Mouse (Mus musculus): Measurements from ENCODE around the gene Ptprt.

The Ptprt gene

GRCm38 (mm10) chr2:161902196-161902595 lies 758.8 kb downstream of the Ptprt start:
- no peak for DNase-seq

- no peak for DNase-seq
Measured at GRCm38 (mm10) chr2:161884446-161884845, 776.5 kb downstream of the Ptprt start.

GRCm38 (mm10) chr2:161882580-161882979 lies 778.4 kb downstream of the Ptprt start:
- DNase-seq, result no peak

- no peak for DNase-seq
Measured at GRCm38 (mm10) chr2:161880941-161881340, 780.0 kb downstream of the Ptprt start.

- DNase-seq, result no peak
Measured at GRCm38 (mm10) chr2:161865231-161865630, 795.7 kb downstream of the Ptprt start.

- no peak for DNase-seq
Measured at GRCm38 (mm10) chr2:161858813-161859212, 802.1 kb downstream of the Ptprt start.

- no peak for DNase-seq
Measured at GRCm38 (mm10) chr2:161858361-161858760, 802.6 kb downstream of the Ptprt start.

DNA sequence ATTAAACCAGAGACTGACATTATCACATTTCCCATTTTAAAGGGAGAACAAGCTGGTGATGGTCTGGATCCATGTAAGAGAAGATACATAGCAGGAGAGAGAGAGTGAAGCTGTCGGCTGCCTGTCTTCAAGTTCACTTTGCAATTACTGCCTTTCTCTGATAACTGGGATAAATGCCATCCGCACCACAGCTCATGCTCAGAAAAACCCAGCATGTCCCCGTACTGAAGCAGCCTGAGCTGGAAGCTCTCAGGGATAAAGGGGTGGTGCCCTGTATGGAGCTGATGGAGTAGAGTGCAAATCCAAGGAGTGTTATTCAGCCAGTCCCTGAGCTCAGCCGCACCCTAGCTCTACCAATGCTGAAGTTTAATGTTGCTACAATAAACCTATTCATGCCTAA lies 825.9 kb downstream of the Ptprt start:
- DNase-seq, result no peak

DNA sequence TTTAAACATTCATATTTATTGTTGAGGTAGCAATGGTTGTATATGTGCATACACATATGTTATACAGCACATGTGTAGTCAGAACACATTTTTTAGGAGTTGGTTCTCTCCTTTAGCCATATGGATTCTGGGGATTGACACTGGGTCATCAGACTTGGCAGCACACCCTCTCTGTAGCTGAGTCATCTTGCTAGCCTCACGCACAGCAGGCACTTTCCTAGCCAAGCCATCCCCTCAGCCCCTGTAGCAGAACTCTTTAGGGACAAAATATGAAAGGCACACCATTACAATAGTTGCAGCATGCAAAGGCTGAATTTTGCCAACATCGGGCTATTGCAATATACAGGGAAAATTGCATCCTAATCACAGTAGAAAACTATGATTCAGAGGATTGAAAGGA lies 827.1 kb downstream of the Ptprt start:
- no peak for DNase-seq

GRCm38 (mm10) chr2:161813326-161813725 lies 847.6 kb downstream of the Ptprt start:
- DNase-seq, result no peak

DNA sequence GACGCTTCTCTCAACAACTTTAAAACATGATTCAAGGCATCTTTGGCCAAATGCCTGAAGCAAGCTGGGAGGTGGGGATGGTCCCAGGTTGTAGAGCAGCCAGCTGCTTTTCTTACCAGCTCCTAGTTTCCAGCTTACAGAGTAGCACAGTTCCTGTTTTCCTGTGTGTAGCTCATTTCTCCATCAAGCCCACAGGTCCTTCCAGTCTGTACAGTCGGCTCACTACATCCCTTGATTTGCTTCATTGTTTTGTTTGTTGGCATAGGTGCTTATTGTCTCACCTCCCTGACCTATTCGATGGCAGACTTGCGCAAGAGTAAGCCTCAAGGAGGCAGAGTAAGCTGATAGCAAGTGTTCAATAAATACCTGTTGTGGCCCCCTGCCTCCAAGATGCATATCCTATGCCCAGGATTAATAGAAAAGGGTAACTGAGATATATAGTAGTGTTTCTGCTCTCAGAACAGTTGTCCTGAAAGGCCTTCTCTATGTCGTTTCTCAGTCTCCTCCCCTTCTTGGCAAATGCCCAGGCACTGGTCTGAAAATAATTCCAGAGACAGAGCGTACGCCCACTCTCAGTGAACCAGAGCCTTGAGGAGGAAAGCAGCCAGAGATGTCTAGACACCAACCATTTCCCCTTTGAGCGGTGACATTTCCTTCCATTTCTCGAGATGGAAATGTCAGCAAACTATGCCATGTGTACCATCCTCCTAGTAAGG lies 852.7 kb downstream of the Ptprt start:
- no peak for DNase-seq

GRCm38 (mm10) chr2:161806287-161807007 lies 854.5 kb downstream of the Ptprt start:
- no peak for DNase-seq

- DNase-seq, result no peak
Measured at GRCm38 (mm10) chr2:161799946-161800345, 861.0 kb downstream of the Ptprt start.

- DNase-seq, result no peak
Measured at GRCm38 (mm10) chr2:161767528-161767927, 893.4 kb downstream of the Ptprt start.

DNA sequence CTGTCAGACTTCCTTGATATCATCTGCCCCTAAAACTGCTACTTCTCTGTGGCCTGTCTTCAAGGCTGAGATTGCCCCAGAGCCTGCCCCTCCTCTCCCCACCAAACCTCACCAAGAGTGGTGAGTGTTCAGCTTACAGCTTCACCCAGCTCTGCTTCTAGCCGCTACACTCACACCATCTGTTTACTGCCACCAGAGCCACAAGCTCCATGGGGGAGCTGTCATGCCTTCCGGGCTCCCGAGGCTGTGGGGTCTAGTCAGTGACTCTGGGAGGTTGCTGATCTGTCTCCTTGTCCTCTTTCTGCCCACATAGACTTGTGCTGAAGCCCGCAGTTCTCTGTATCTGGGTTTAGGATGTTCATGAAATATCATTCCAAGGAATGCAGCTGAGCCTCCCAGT lies 947.9 kb downstream of the Ptprt start:
- no peak for DNase-seq

GRCm38 (mm10) chr2:161709316-161709715 lies 951.6 kb downstream of the Ptprt start:
- no peak for DNase-seq

- DNase-seq, result no peak
Measured at GRCm38 (mm10) chr2:161706386-161706915, 954.5 kb downstream of the Ptprt start.

DNA sequence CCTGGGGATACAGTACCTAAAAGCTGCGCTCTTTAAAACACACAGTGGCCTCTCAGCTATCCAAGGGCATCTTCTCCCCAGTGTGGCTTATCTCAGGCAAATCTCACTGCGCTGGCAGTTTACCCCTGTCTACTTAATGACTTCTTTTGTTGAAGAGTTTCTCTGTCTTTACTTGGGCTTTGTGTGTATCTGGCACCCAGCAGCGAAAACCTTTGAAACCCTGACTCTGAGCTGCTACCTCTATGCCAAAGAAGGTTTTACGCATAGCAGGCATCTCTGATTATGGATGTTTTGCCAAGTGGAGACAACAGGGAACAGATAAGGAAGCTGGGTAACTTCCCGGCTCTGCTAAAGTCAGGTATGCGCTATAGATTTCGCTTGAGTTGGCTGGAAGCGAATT lies 956.1 kb downstream of the Ptprt start:
- no peak for DNase-seq

- no peak for DNase-seq
Measured at GRCm38 (mm10) chr2:161704410-161704809, 956.5 kb downstream of the Ptprt start.

- DNase-seq, result no peak
Measured at GRCm38 (mm10) chr2:161695819-161696218, 965.1 kb downstream of the Ptprt start.

DNA sequence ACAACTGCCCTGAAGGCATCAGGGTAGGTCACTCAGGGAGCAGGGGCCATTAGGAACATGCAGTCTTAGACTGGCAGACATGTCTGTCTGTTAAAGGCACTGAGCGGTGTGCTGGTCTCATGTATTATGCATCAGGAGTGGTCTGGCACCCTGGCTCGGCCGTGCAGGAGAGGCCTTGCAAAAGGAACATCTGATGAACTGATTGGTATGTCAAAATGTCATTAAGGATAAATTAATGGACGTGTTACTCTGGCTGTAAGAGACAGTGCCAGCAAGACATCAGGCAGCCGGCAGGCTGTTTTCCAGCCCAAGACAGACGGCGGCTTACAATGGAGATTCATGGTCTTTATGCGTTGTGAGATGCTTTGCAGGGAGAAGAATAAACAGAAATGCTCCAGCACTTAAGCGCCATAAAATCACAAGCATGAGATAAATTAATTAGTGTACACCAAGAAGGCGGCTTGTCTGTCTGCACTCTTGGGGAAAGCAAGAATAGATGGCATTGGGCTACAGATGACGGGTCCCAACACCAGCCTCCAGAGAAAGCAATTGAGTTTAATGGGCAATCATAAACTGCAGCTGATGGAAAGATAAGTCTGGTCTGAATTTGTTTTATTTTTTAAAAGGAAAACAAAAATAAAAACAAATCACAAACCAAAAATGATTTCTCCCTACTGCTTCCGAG lies 992.5 kb downstream of the Ptprt start:
- DNase-seq, result no peak

DNA sequence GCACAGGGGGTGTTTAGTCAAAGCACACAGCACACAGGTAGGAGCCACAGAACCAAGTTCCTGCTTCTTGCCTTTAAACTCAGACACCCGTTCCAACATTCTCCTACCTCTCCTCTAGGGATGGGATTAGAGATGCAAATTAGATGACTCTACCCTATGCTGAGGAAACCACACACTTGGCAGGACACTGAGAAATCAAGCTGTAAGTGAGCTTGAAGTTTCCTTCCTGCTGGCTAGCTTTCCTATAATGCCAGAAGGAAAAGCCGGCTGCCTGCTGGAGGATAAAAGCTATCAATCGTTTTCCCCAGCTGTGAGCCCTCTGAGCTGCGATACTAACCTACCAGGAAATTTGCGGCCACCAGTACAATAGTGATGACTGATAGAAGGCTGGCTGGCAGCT lies 999.0 kb downstream of the Ptprt start:
- no peak for DNase-seq

GRCm38 (mm10) chr2:161660827-161661226 lies 1000.1 kb downstream of the Ptprt start:
- DNase-seq, result no peak

DNA sequence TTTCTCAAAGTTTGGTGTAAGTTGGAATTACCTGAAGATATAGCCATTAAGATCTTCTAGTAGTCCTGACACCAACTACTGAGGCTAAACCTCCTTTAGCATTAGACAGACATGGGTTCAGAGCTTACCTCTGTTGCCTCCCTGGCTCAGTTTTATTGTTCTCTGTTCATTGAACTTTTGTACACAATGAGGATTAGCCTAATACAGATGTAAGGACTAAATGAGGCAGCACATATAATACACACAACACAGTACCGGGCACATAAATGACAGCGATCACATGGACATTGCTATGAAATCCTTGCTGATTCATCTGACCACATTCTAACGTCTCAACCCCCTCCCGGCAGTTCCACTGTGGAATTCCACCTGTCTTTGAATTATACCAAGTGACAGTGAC lies 1003.9 kb downstream of the Ptprt start:
- DNase-seq, result no peak

All from thymus, postnatal 36 days (tissue).